Mouse (Mus musculus): ENCODE data around the gene 6030408B16Rik.

6030408B16Rik gene

DNA sequence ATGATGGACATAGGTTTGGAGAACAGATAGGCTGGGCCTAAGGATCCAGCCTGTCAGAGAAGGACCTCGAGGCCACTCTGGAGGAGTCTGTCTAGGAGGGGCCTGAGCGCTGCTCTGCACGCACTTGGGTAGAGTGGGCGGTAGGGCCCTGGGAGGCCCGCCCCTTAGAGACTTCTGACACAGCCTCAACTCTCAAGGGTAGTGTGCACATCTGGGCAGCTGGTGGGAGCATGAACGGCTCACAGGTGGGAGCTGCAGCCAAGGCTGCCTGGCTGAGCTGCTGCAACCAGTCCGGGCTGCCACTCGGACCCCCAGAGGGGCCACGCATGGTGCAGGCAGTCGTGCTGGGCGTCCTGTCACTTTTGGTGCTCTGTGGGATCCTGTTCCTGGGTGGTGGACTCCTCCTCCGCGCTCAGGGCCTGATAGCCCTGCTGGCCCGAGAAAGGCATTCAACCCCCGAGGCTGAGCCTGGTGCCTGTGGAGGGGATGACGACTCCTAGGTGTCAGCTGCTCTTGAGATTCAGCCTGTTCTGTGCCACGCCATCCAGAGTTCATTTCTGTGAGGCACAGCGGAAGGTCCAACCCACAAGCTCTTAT, at the start of gene 6030408B16Rik:
Gene 6030408B16Rik, plus strand, starts transcription at position 188 of the 597 bp plus-strand sequence.
- no peak for DNase-seq (ENCODE audit: low spot score)

DNA sequence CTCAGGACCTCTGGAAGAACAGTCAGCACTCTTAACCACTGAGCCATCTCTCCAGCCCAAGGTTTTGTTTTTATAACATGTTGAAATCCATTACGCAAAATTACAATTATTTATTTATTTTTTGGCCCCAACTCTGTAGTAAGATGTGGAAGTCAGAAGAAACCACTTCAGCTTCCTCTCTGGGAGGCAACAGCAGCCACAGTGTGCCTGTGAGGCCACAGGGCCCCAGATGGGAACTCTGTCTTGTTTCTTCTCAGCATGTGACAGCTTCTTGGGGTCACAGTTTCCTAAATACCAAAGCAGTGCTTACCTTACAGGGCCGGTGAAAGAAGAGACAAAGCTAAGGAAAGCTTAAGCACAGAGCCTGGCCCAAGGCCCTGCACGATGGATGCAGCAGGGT, 49.0 kb upstream of the 6030408B16Rik start:
- DNase-seq (ENCODE audit: low spot score) = no peak

DNA sequence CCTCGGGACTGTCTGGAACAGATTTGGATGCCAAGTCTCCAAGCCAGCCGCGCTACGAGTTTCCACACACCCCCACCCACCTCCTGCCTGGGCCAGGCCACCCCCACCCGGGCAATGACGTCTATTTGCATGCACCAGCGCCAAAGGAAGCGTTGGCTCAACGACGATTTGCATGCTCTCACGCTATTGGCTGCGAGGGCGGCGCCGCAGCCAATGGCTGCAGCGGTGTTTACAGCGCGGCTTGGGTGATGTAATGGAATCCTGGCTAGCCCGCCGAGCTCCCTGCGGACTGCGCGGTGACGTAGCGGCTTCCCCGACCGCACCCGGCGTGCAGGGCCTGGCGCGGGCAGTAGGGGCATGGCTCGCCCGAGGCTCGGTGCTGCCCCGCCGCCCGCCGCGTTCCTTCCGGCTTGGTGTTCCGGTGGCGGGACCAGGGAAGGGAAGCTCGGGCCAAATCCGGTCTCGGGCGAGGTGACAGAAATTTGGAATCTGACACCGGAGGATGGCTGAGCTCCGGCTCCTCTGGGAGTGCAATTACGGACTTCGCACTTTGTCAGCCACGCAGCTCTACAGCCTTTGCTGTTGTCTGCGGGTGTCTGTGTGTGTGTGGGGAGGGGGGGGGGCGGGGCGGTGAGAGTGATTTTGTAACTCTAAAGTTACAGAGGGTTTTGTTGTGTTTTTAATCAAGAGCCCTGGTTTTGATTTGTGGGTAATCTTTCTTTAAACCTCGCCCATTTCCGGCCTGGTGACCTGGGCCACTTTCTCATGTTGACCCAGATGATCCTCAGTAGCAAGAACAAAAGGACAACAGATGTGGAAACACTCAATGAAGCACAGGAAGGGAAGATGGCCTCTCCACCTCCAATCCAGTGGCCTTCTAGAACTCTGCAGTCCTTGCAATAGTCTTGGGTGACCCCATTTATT, 46.5 kb upstream of the 6030408B16Rik start:
- DNase-seq (ENCODE audit: low spot score) = peak; percentile 99

- DNase-seq (ENCODE audit: low spot score) = no peak
Observed at GRCm38 (mm10) chr15:101247155-101247498, 45.9 kb upstream of the 6030408B16Rik start.

DNA sequence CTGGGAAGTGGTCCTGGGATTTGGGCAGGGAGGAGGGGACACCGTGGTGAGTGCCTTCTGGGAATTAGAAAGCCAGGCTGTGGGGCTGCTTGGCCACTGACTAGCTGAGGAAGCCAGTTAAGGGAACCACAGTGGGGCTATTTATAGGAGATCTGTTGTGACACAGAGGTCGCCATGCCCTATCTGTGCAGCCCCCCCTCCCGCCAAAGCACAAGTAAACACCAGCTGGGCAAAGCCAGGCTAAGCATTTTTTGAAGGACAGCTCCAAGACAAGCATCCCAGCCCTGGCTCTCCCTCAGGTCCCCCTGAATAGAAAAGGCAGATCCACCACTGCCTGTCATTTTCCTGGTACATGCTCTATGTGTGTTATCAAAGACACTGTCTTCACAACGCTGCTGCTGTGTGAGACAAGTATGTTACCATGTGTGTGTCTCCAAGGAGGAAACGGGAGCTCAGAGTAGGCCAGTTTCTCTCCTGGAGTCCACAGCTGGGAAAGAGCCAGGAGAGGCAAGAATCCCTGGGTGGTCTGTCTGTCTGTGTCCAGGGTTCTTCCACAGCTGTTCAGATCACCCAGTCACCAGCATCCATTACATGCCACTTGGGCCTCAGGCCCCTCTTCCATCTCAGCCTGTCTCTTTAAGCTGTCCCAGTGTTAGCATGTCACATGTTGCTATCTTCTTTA, 44.8 kb upstream of the 6030408B16Rik start:
- no peak for DNase-seq (ENCODE audit: low spot score)

GRCm38 (mm10) chr15:101250220-101250800, 42.7 kb upstream of the 6030408B16Rik start:
- DNase-seq (ENCODE audit: low spot score) = no peak

- DNase-seq (ENCODE audit: low spot score) = no peak
Observed at GRCm38 (mm10) chr15:101251930-101252329, 41.1 kb upstream of the 6030408B16Rik start.

DNA sequence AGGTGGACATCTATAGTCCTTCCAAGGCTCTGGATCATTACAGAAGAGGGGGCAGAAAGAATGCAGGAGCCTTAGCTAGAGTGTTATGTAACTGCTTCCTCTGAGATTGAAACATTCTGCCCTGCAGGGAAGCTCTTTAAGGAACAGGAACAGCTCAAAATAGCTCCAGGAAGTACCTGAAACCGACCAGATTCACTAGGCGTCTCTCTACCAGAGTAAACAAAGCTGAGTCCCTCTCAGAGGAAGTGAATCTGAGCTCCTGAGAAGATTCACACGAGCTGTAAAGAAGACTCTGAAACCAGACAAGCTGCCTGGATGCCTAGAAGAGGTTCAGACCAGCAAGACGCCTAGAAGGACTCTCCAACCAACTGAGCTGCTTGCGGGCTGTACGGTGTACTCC, 40.4 kb upstream of the 6030408B16Rik start:
- no peak for DNase-seq (ENCODE audit: low spot score)

- DNase-seq (ENCODE audit: low spot score) = no peak
Observed at GRCm38 (mm10) chr15:101253563-101253885, 39.5 kb upstream of the 6030408B16Rik start.

GRCm38 (mm10) chr15:101253886-101254795, 38.9 kb upstream of the 6030408B16Rik start, which contains the start of gene Nr4a1:
Nr4a1 (plus strand) TSS chr15:101254269.
- peak; percentile 70 for DNase-seq (ENCODE audit: low spot score)

GRCm38 (mm10) chr15:101255842-101256462, 37.1 kb upstream of the 6030408B16Rik start:
- no peak for DNase-seq (ENCODE audit: low spot score)

- DNase-seq (ENCODE audit: low spot score) = no peak
Observed at GRCm38 (mm10) chr15:101256463-101257206, 36.4 kb upstream of the 6030408B16Rik start.

DNA sequence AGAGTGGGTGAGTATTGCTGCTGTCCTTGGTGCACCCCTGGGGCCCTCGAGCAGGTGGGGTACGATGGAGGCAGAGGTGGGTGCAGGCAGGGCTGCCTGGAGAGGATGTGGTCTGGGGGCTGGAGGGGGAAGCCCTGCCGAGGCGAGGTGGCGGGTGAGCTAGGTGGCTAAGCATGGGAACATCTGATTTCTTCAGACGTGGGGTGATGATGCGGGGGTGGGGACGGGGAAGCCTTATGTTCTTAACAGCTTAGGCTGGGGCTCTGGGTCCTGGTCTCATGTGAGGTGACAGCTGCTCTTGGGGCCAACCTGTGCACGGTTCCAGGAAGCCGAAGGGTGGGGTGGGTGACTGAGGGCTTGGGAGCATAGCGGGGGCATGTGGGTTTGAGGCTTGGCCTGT, 34.6 kb upstream of the 6030408B16Rik start:
- no peak for DNase-seq (ENCODE audit: low spot score)

- DNase-seq (ENCODE audit: low spot score) = no peak
Observed at GRCm38 (mm10) chr15:101259922-101260321, 33.1 kb upstream of the 6030408B16Rik start.

GRCm38 (mm10) chr15:101260387-101260786, 32.6 kb upstream of the 6030408B16Rik start:
- DNase-seq (ENCODE audit: low spot score) = no peak

GRCm38 (mm10) chr15:101260874-101261622, 32.0 kb upstream of the 6030408B16Rik start:
- DNase-seq (ENCODE audit: low spot score) = no peak

DNA sequence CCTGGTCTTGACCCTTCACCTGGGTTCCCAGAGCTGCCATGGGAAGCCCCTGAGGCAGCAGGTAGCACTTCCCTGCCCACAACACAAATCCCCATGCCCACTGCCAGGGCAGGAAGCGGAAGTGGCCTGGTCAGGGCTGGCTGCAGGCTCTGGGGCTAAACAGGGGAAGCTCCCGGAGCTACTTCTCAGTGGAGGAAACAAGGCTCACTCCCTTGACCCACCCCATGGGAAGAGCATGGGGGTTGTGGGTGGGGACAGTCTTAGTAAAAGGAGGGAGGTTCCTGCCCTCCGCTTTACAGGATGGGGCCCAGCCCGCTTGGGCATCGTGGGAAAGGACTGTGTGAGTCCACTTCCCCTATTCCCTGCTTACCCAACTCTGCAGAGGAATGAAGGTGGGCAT, 30.5 kb upstream of the 6030408B16Rik start:
- DNase-seq (ENCODE audit: low spot score) = no peak

DNA sequence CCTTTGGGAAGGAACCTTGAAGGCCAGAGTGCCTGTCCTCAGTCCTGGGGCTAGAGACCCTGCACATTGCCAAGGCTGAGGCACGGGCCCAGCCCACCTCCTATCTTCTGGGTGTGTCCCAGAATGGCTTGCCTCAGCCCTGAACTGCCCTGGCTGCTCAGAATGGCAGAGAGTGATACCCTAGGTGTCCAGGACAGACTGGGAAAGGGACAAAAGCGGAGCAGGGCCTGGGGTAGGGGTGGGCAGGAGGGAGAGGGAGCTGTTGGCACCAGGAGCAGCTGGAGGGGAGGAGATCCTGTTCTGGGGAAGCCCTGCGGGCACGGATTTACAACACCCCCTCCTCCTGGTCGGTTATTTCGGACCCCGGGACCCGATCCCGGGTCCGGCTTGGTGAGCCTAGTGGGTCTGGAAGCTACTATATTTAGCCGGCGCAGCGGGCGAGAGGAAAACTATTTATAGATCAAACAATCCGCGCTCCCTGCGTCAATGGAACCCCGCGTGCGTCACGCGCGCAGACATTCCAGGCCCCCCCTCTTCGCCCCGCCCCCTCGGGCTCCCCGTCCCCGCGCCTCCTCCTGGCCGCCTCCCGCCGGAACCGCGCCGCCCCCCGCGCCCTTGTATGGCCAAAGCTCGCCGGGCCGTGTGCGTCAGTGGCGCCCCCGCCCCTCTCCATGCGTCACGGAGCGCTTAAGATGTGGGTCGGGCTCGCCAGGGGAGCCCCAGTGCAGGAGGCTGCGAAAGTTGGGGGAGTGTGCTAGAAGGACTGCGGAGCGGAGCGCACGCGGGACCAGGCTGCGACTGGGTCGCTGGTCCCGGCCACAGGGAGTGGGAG, 26.7 kb upstream of the 6030408B16Rik start:
- peak; percentile 86 for DNase-seq (ENCODE audit: low spot score)
